Mouse (Mus musculus) embryonic facial prominence, embryonic 12.5 days (tissue): ENCODE data around the gene Mmp23. TPM values are rescaled to one million over a fixed set of nuclear protein-coding genes. Genes with fewer than 3 reads are reported as not detected.
"Not testable (repeated sequence)": the region's sequence is repeated elsewhere in the genome, so short reads cannot be mapped to it uniquely, and the experiment has no call there.

Experiments used
- ATAC-seq: fragments of 200-750 bp; cut with Nextera tagmentation; 2 replicates; pipeline ENCODE4 v1.8.0; 2017; ENCODE audit not compliant: insufficient number of reproducible peaks, insufficient read depth, low FRiP score, low TSS enrichment
- H3K27ac ChIP-seq: fragments of 300-500 bp; sonication (generic); 2 replicates; pipeline ENCODE4 v1.5.1; 2016; ENCODE audit warnings: mild to moderate bottlenecking
- H3K27me3 ChIP-seq: fragments of 300-500 bp; sonication (generic); 2 replicates; pipeline ENCODE4 v1.6.1; 2016; ENCODE audit warnings: mild to moderate bottlenecking, moderate library complexity
- H3K36me3 ChIP-seq: fragments of 300-500 bp; sonication (generic); 2 replicates; pipeline ENCODE4 v1.6.1; 2016; ENCODE audit warnings: mild to moderate bottlenecking
- H3K4me1 ChIP-seq: fragments of 300-500 bp; sonication (generic); 2 replicates; pipeline ENCODE4 v1.6.1; 2016
- H3K4me2 ChIP-seq: fragments of 300-500 bp; sonication (generic); replicated peaks from 2 replicates; pipeline ENCODE4 v1.6.1; 2016; ENCODE audit warnings: mild to moderate bottlenecking, moderate library complexity
- H3K4me3 ChIP-seq: fragments of 300-500 bp; sonication (generic); 2 replicates; pipeline ENCODE4 v1.5.1; 2016; ENCODE audit warnings: mild to moderate bottlenecking
- H3K9ac ChIP-seq: fragments of 300-500 bp; sonication (generic); 2 replicates; pipeline ENCODE4 v1.6.1; 2016; ENCODE audit warnings: mild to moderate bottlenecking, moderate library complexity
- H3K9me3 ChIP-seq: fragments of 300-500 bp; sonication (generic); 2 replicates; pipeline ENCODE4 v1.6.1; 2016; ENCODE audit warnings: mild to moderate bottlenecking, moderate library complexity
- WGBS: fragments of 180-500 bp; shearing (Covaris S2); methylation state at CpG from one replicate; pipeline ENCODE4 v1.1.7; 2016; 5-methylcytosine and 5-hydroxymethylcytosine counted together
- polyA plus RNA-seq: library from polyadenylated mRNA; unstranded; fragments of >200 nt; fragmentation: Nextera tagmentation; extraction: Ambion mirVana; gene quantifications from 2 replicates; pipeline ENCODE4 v1.2.1, GENCODE M21; 2016

Mmp23 gene
- polyA plus RNA-seq, 1 experiment from 2014 or later: 16.1 TPM

DNA sequence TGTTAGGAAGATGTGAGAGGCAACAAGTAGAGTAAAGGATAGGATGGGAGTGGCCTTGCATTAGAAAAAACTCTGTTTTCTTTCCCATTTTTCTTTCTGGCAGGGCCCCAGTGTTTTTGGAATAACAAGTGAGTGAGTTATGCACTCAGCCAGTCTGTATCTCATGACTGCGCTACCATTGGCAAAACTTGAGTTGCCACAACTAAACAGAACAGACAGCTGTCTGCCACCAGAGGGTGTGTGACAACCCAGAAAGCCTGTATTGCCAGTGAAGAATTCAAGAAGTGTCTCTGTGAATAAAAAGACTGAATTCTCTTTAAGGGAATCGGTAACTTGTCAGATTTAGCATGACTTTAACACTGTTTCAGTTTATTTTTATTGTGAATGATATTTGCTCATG is 22.8 kb upstream of the Mmp23 start:
- no peaks in the 10 kb centered on the region for H3K9me3 ChIP-seq
- no peak for ATAC-seq
- WGBS: 82% methylated on average over 2 of the region's 2 CpGs
- no peak overlapping the region for H3K9ac ChIP-seq
- no peaks in the 10 kb centered on the region for H3K4me1 ChIP-seq
- no peak overlapping the region for H3K27ac ChIP-seq
- H3K36me3 ChIP-seq: no peaks in the 10 kb centered on the region
- no peak overlapping the region for H3K4me3 ChIP-seq
- no peaks in the 10 kb centered on the region for H3K27me3 ChIP-seq
- no peak overlapping the region for H3K4me2 ChIP-seq

- no peak overlapping the region for H3K9ac ChIP-seq
- WGBS: 48% methylated on average over 2 of the region's 2 CpGs
- no peaks in the 10 kb centered on the region for H3K9me3 ChIP-seq
- H3K27me3 ChIP-seq: no peaks in the 10 kb centered on the region
- ATAC-seq: no peak
- H3K4me1 ChIP-seq: peaks cover 9% of the 10 kb centered on the region
- H3K36me3 ChIP-seq: no peaks in the 10 kb centered on the region
- H3K27ac ChIP-seq: no peak overlapping the region
- H3K4me2 ChIP-seq: no peak overlapping the region
- H3K4me3 ChIP-seq: no peak overlapping the region
Measured at GRCm38 (mm10) chr4:155672082-155672481, 18.9 kb upstream of the Mmp23 start.

- H3K36me3 ChIP-seq, H3K27ac ChIP-seq, H3K9ac ChIP-seq, H3K4me3 ChIP-seq, H3K27me3 ChIP-seq, H3K9me3 ChIP-seq, ATAC-seq, H3K4me2 ChIP-seq, H3K4me1 ChIP-seq: not testable (repeated sequence)
- WGBS: 60% methylated on average over 4 of the region's 4 CpGs
Measured at GRCm38 (mm10) chr4:155670236-155670635, 17.1 kb upstream of the Mmp23 start.

DNA sequence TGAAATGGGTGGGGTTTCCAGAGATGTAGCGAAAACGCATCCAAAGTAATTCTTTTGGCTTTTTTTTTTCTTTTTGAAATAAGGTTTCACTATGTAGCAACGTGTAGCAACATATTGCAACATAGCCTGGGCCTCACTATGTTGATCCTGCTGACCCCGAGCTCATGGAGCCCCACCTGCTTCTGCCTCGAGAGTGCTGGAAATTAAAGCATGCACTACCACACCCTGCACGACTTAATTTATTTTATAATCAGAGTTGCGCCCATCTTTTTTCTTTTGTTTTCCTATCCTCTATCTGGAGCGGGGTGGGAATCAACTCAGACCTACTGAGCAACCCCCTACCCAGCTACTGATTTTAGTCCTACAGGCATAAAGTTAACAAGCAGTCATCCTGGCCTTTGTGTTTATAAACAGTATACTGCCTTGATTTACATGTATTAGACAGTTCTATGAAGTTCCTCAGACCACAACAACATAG is 16.5 kb upstream of the Mmp23 start:
- Histone ChIP-seq H3K9ac (peak overlapping the region; percentile 15; the same call in 1 of the 2 replicates), H3K27me3 (no peaks in the 10 kb centered on the region), H3K9me3 (no peaks in the 10 kb centered on the region), H3K4me1 (peaks cover 9% of the 10 kb centered on the region), H3K4me2 (peak overlapping the region; percentile 88), H3K36me3 (0 out of 2 replicates have a peak, but pooled peaks cover 3% of the 10 kb centered on the region), H3K27ac (no peak overlapping the region), H3K4me3 (peak overlapping the region; percentile 82)
- 2% methylated on average over 8 of the region's 8 CpGs for WGBS
- ATAC-seq: peak; percentile 18

- under 1% methylated on average over 73 of the region's 73 CpGs for WGBS
- Histone ChIP-seq H3K9ac (peak within 1 kb of the TSS; percentile 83), H3K4me1 (peaks cover 9% of the 10 kb centered on the region), H3K36me3 (0 out of 2 replicates have a peak, but pooled peaks cover 3% of the 10 kb centered on the region), H3K27ac (peak within 1 kb of the TSS; percentile 79), H3K9me3 (no peaks in the 10 kb centered on the region), H3K27me3 (no peaks in the 10 kb centered on the region), H3K4me2 (peak within 1 kb of the TSS; percentile 88), H3K4me3 (peak within 1 kb of the TSS; percentile 82)
- ATAC-seq: peak; percentile 97
Measured at GRCm38 (mm10) chr4:155668689-155669597, 15.8 kb upstream of the Mmp23 start, which contains the start of gene Mib2. Gene Mib2 (minus strand): TSS chr4:155669198.

GRCm38 (mm10) chr4:155666903-155667302 is 13.7 kb upstream of the Mmp23 start:
- Histone ChIP-seq H3K9me3 (no peaks in the 10 kb centered on the region), H3K27ac (no peak overlapping the region), H3K4me3 (no peak overlapping the region), H3K9ac (no peak overlapping the region), H3K4me1 (peaks cover 9% of the 10 kb centered on the region), H3K27me3 (no peaks in the 10 kb centered on the region), H3K36me3 (peaks cover 3% of the 10 kb centered on the region; the same call in 1 of the 2 replicates), H3K4me2 (no peak overlapping the region)
- no peak for ATAC-seq

DNA sequence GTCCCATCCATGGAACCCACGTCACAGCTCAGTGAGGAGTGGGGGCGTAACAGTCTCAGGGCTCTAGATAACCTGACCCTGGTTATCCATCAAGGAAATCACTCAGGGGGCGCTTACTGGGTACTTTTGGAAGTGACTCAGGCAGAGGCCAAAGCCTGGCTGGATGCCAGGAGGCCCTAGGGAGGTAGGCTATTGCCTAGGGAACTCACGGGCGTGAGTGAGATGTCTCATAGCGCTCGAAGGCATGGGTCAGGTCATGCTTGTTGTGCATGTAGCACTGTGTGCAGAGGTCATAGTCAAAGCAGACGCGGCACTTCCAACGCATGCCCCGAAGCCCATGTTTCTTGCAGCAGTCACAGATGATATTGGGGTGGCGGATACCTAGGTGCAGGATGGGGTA is 7.5 kb upstream of the Mmp23 start:
- Histone ChIP-seq H3K4me1 (no peaks in the 10 kb centered on the region), H3K4me2 (no peak overlapping the region), H3K36me3 (peaks cover 46% of the 10 kb centered on the region), H3K9me3 (no peaks in the 10 kb centered on the region), H3K27ac (no peak overlapping the region), H3K9ac (no peak overlapping the region), H3K4me3 (no peak overlapping the region), H3K27me3 (peaks cover 10% of the 10 kb centered on the region)
- ATAC-seq: no peak
- 88% methylated on average over 12 of the region's 12 CpGs for WGBS

DNA sequence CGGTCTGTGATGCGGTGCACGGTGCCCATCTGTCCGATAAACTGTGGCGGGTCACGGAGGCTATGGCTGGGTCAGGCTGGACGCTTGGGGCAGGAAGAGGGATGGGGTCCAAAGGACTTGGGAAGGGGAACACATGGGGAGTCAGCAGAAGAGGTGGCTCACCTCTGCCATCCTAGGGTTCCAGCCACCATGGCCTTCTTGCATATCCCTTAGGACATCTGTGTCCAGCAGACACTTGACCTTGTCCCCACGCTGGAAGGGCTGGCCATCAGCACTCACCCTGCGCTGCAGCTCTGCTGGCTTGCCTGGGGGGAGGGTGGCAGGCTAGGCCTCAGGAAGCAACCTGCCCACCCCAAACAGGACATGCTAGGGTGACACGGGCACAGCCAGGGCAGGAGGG is 5.8 kb upstream of the Mmp23 start:
- H3K27ac ChIP-seq: no peak overlapping the region
- no peak overlapping the region for H3K9ac ChIP-seq
- H3K36me3 ChIP-seq: peaks cover 43% of the 10 kb centered on the region
- WGBS: 90% methylated on average over 10 of the region's 10 CpGs
- H3K4me1 ChIP-seq: peaks cover 15% of the 10 kb centered on the region
- no peak overlapping the region for H3K4me3 ChIP-seq
- no peak for ATAC-seq
- peaks cover 27% of the 10 kb centered on the region for H3K27me3 ChIP-seq
- no peaks in the 10 kb centered on the region for H3K9me3 ChIP-seq
- no peak overlapping the region for H3K4me2 ChIP-seq

DNA sequence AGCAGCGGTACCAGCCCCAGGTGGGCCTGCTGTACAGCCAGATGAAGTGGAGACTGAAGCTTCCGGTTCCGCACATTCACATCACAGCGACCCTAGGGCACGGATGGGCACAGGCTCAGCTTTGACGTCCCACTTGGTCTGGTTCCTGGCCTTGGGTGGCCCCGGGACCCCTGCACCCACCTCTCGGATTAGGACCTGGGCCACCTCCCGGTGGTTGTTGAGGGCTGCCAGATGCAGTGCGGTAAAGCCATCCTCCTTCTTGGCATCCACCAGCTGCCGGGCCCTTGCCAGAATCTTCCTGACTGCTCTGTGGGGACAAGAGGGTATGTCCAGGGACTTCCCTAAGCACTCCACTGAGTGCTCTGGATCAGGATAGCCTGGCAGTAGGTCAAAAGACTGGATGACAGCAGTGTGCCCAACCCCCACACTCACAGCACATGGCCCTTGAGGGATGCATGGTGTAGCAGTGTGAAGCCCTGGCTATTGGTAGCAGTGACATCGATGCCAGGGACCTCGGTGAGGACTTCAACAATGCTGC is 3.1 kb upstream of the Mmp23 start:
- no peak overlapping the region for H3K9ac ChIP-seq

GRCm38 (mm10) chr4:155654456-155655298 is 1.5 kb upstream of the Mmp23 start:
- peak overlapping the region; percentile 47 for H3K4me3 ChIP-seq
- 2% methylated on average over 52 of the region's 52 CpGs for WGBS
- peaks cover 51% of the 10 kb centered on the region for H3K36me3 ChIP-seq
- no peaks in the 10 kb centered on the region for H3K9me3 ChIP-seq
- ATAC-seq: peak; percentile 65; the same call in 1 of the 2 replicates
- no peak overlapping the region for H3K27ac ChIP-seq
- H3K4me1 ChIP-seq: peaks cover 32% of the 10 kb centered on the region
- peak overlapping the region; percentile 91 for H3K4me2 ChIP-seq
- H3K27me3 ChIP-seq: peaks cover 60% of the 10 kb centered on the region
- H3K9ac ChIP-seq: peak overlapping the region; percentile 48

More for the DNA sequence above, 3.1 kb upstream of the Mmp23 start:
- Histone ChIP-seq H3K36me3 (peaks cover 44% of the 10 kb centered on the region), H3K27me3 (peaks cover 53% of the 10 kb centered on the region), H3K4me1 (peaks cover 32% of the 10 kb centered on the region), H3K4me3 (no peak overlapping the region), H3K9me3 (no peaks in the 10 kb centered on the region), H3K4me2 (no peak overlapping the region), H3K27ac (no peak overlapping the region)
- no peak for ATAC-seq
- 87% methylated on average over 13 of the region's 13 CpGs for WGBS

- WGBS: under 1% methylated on average over 6 of the region's 6 CpGs
- peak overlapping the region; percentile 47 for H3K4me3 ChIP-seq
- H3K4me2 ChIP-seq: peak overlapping the region; percentile 91
- H3K27me3 ChIP-seq: peaks cover 60% of the 10 kb centered on the region
- ATAC-seq: no peak
- H3K9me3 ChIP-seq: no peaks in the 10 kb centered on the region
- H3K36me3 ChIP-seq: peaks cover 54% of the 10 kb centered on the region
- H3K4me1 ChIP-seq: peaks cover 32% of the 10 kb centered on the region
- 0 out of 2 replicates have a peak overlapping the region, but pooled peaks have one; percentile 38 for H3K9ac ChIP-seq
- no peak overlapping the region for H3K27ac ChIP-seq
Measured at GRCm38 (mm10) chr4:155654183-155654455, 935 bp upstream of the Mmp23 start.
